Mouse (Mus musculus): ENCODE results near the gene Macc1.

DNA sequence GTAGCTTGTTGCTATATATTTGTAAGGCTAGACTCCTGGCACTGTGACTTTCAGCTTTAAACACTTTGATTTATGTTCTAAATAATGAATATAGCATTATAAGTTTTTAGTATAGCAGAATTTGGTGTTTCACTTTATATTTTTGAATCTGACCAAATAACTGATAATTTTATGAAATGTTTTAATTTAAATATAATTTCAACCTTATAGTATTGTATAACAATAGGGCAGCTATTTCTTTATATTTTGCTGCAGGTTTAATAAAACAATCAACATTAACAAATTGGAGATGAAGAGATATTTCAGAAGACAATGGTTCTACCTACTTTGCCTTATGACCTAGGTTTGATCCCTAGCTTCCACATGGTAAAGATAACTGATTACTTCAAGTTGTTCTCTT lies at the start of gene Macc1:
- TF ChIP-seq CTCF (conservative IDR thresholded peaks at IDR 0.05; ENCODE audit: low read length) = no peak
- TF ChIP-seq POU5F1 (IDR thresholded peaks at IDR 0.05; ENCODE audit: borderline replicate concordance, low read length) = no peak

Measured in E14TG2a.4 (cell line).